Mouse (Mus musculus) G1E (cell line): ENCODE data around the gene Zcchc8. TPM values are rescaled to one million over a fixed set of nuclear protein-coding genes. Genes with fewer than 3 reads are reported as not detected.
"Not testable (repeated sequence)": the region's sequence is repeated elsewhere in the genome, so short reads cannot be mapped to it uniquely, and the experiment has no call there.

Experiments used
- ATAC-seq: 2 replicates; pipeline ENCODE4 v1.8.0; 2016; ENCODE audit warnings: mild to moderate bottlenecking; ENCODE audit not compliant: insufficient number of reproducible peaks, poor library complexity, low FRiP score, severe bottlenecking; ENCODE audit errors: extremely low read depth
- DNase-seq: peaks from one replicate; pipeline ENCODE4 v3.0.0; 2012; ENCODE audit warnings: low spot score
- H3K27me3 ChIP-seq: 2 replicates; pipeline ENCODE4 v1.6.1; 2012; ENCODE audit warnings: mild to moderate bottlenecking, low read length, inconsistent platforms; ENCODE audit not compliant: insufficient read depth
- H3K36me3 ChIP-seq: replicated peaks from 2 replicates; pipeline ENCODE3; 2012; ENCODE audit warnings: mild to moderate bottlenecking, inconsistent platforms
- H3K4me1 ChIP-seq: 2 replicates; pipeline ENCODE4 v1.6.1; 2012; ENCODE audit warnings: low read depth, low read length, inconsistent platforms, mixed read lengths; ENCODE audit not compliant: insufficient read depth
- H3K4me3 ChIP-seq: 2 replicates; pipeline ENCODE4 v1.5.1; 2012; ENCODE audit warnings: low read depth, mild to moderate bottlenecking, inconsistent platforms, low read length, moderate library complexity, mixed read lengths
- H3K9me3 ChIP-seq: replicated peaks from 2 replicates; pipeline ENCODE4 v1.6.1; 2012; ENCODE audit warnings: inconsistent platforms
- CTCF ChIP-seq: IDR thresholded peaks from 2 replicates; pipeline ENCODE4 v1.5.1; 2012; ENCODE audit warnings: low read depth, low read length, inconsistent platforms, mixed read lengths
- GATA1 ChIP-seq: IDR thresholded peaks from 2 replicates; pipeline ENCODE4 v1.6.1; 2012; ENCODE audit warnings: borderline replicate concordance, low read length, inconsistent platforms, mixed read lengths
- GATA2 ChIP-seq: IDR thresholded peaks from 2 replicates; pipeline ENCODE4 v1.6.1; 2012; ENCODE audit warnings: low read depth, low read length, inconsistent platforms, borderline replicate concordance
- POLR2AphosphoS5 ChIP-seq: IDR thresholded peaks from 2 replicates; pipeline ENCODE4 v1.6.1; 2012; ENCODE audit warnings: low read depth, low read length, inconsistent platforms; ENCODE audit not compliant: insufficient replicate concordance
- TAL1 ChIP-seq: conservative IDR thresholded peaks from 2 replicates; pipeline ENCODE4 v1.6.1; 2012; ENCODE audit warnings: low read depth, low read length, inconsistent platforms, mixed read lengths
- polyA plus RNA-seq: library from polyadenylated mRNA; stranded (reverse); fragments of >175 nt; gene quantifications from 2 replicates; pipeline ENCODE4 v1.2.3, GENCODE M21; 2012
- total RNA-seq, 2 experiments: library from RNA; stranded (forward) in 1 of 2; stranded (reverse) in 1 of 2; fragments of 200-1000 nt in 1 of 2; fragments of >200 nt in 1 of 2; fragmentation: Nextera tagmentation in 1 of 2; gene quantifications; 2 replicates each; pipeline ENCODE4 v1.2.3; 2014 to 2017

Gene Zcchc8
- total and polyA plus RNA-seq, 3 experiments: 41.4 to 79.4 (median 68.2) TPM

DNA sequence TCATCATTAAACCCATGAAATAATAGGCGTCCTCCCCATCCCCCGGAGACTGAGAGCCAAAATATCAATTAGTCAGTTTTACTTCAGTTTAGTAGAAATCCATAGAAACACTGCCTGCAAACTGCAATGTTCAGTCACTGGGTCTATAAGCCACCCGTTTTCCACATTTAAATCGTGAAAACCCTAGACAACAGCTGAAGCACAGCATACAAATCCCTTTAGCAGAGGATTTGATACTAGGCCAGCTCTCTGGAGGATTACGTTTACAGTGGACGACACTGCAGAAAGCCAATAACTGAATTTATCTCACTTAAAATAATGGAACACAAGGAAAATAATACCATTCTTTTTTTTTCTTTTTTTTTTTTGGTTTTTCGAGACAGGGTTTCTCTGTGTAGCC is 26.7 kb upstream of the Zcchc8 start:
- no peaks in the 10 kb centered on the region for H3K27me3 ChIP-seq
- peaks cover 44% of the 10 kb centered on the region for H3K36me3 ChIP-seq
- ATAC-seq (no peak), DNase-seq (no peak)
- no peak for TF ChIP-seq CTCF
- no peak for TF ChIP-seq POLR2AphosphoS5
- TF ChIP-seq TAL1: no peak
- no peak for TF ChIP-seq GATA1
- TF ChIP-seq GATA2: no peak
- no peaks in the 10 kb centered on the region for H3K9me3 ChIP-seq
- peak overlapping the region; percentile 76 for H3K4me3 ChIP-seq
- peaks cover 51% of the 10 kb centered on the region for H3K4me1 ChIP-seq

DNA sequence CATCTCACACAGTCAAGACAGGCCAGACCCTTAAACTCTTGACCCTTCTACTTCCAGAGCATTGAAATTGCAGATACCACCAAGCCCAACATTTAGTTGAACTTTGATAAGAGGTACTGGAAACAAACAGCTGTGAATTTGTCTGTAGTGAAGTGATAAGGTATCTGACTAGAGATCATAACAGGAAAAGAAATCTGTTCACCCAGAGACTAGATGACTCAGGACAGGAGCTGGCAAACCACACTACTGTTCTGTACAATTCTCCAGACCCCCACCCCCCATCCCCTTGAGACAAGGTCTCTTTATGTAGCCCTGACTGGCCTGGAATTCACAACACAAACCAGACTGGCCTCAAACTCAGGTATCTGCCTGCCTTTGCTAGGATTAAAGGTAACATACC is 25.4 kb upstream of the Zcchc8 start:
- no peaks in the 10 kb centered on the region for H3K27me3 ChIP-seq
- H3K4me3 ChIP-seq: no peak overlapping the region; the same call in 1 of the 2 replicates
- DNase-seq (peak; percentile 20), ATAC-seq (peak; percentile 50)
- TF ChIP-seq TAL1 (peak; percentile 80), GATA1 (no peak), POLR2AphosphoS5 (no peak)
- no peaks in the 10 kb centered on the region for H3K9me3 ChIP-seq
- H3K36me3 ChIP-seq: peaks cover 41% of the 10 kb centered on the region
- peaks cover 45% of the 10 kb centered on the region for H3K4me1 ChIP-seq

DNA sequence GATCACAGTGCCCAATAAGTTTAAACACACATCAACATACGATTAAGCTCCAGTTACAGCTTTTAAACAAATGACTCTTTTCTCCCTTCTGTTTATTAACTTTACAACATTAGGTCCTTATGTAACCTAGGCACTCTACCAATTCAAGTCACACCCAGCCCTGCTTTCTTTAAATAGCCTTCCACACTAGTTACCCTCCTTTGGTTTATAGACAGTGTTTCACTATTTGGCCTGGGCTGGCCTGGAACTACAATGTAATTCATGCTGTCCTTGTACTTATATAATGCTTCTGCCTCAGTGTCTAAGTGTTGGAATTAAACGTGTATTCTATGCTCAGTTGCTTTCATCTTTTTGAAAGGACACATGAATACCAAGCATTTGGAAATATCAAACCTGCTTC is 23.5 kb upstream of the Zcchc8 start:
- Histone ChIP-seq H3K36me3 (peaks cover 56% of the 10 kb centered on the region), H3K27me3 (no peaks in the 10 kb centered on the region), H3K4me1 (peaks cover 37% of the 10 kb centered on the region), H3K9me3 (no peaks in the 10 kb centered on the region), H3K4me3 (no peak overlapping the region)
- no peak for DNase-seq
- no peak for ATAC-seq
- TF ChIP-seq GATA1 (no peak), POLR2AphosphoS5 (no peak), TAL1 (no peak), CTCF (no peak), GATA2 (no peak)

DNA sequence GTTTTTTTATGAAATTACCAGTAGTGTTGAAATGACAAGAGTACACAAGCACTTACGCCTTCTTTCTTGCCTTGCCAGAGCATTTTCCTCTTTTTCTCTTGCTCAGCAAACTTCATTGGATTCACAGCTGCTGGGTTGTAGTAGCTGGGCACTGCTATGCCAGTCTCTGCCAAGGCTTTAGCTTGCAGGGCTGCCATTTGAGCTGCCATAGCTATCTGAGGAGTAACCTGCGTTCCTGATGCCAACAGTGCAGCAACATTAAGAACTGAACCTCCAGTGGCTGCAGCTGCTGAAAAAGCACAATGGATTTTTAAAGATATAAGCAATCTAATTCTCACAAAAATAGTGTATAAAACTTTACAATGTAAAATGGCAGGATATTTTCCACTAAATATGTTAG is 10.1 kb upstream of the Zcchc8 start:
- H3K36me3 ChIP-seq: peaks cover 82% of the 10 kb centered on the region
- no peaks in the 10 kb centered on the region for H3K27me3 ChIP-seq
- no peak overlapping the region for H3K4me3 ChIP-seq
- DNase-seq (no peak), ATAC-seq (no peak)
- H3K4me1 ChIP-seq: peaks cover 7% of the 10 kb centered on the region; the same call in 1 of the 2 replicates
- H3K9me3 ChIP-seq: no peaks in the 10 kb centered on the region
- no peak for TF ChIP-seq GATA1
- no peak for TF ChIP-seq GATA2
- TF ChIP-seq POLR2AphosphoS5: no peak
- TF ChIP-seq CTCF: no peak
- TF ChIP-seq TAL1: no peak

DNA sequence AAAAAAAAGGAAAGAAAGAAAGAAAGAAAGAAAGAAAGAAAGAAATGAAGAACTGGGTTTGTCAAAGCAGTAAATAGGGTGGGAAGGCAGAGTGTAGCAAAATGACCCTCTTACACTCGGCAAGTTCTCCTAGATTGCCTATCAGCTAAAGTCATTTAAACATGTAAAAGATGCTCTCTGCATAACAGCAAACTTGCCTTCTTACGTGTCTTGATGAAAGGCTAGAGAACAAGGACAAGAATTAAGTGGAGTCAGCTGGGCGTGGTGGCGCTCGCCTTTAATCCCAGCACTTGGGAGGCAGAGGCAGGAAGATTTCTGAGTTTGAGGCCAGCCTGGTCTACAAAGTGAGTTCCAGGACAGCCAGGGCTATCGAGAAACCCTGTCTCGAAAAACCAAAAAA is 2.9 kb upstream of the Zcchc8 start:
- H3K9me3 ChIP-seq, H3K4me1 ChIP-seq, H3K4me3 ChIP-seq, DNase-seq, ATAC-seq, H3K27me3 ChIP-seq: not testable (repeated sequence)
- H3K36me3 ChIP-seq: peaks cover 14% of the 10 kb centered on the region

DNA sequence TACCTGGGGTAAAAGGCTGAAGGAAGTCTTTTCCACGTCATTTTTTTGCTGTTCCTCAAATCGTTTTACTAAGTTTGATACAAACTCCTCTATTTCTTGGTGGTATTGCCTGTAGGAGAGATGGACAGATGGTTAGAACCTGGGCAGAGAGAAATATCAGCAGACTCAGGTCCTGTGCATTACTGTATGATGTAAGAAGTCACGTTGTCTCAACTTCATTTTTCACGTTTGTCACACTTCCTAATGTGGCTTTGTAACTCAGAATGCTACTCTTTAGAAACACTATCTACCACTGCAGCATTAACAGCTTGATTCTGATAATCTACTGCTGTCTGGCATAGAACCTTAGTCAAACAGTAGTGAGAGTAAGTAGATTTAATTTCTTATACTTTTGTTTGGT is 6.3 kb downstream of the Zcchc8 start:
- DNase-seq: no peak
- Histone ChIP-seq H3K4me3 (no peak overlapping the region), H3K27me3 (no peaks in the 10 kb centered on the region), H3K36me3 (peaks cover 87% of the 10 kb centered on the region), H3K4me1 (peaks cover 35% of the 10 kb centered on the region), H3K9me3 (no peaks in the 10 kb centered on the region)
- no peak for ATAC-seq
- TF ChIP-seq GATA2 (no peak), TAL1 (no peak), POLR2AphosphoS5 (no peak), GATA1 (no peak), CTCF (no peak)

DNA sequence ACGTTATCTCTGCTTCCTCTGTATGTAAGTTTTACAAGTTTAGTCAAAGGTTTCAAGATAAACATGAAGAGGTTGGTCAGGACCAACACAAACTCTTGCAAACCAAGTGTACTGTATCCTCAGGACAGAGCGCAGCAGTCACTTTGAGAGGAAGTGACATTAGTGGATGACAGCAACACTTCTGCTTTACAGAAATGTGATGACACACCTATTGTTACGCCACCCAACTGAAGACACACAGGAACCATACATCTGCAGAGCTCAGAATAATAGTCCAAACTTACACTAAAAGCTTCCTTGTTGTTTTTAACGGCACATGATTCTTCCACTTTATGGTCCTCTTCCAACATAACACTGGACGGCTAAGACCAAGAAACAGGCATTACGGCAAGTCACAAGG is 7.1 kb downstream of the Zcchc8 start:
- TF ChIP-seq GATA2 (no peak), GATA1 (no peak), POLR2AphosphoS5 (no peak), TAL1 (no peak), CTCF (no peak)
- Histone ChIP-seq H3K36me3 (peaks cover 95% of the 10 kb centered on the region), H3K4me3 (no peak overlapping the region), H3K4me1 (peaks cover 29% of the 10 kb centered on the region), H3K9me3 (no peaks in the 10 kb centered on the region), H3K27me3 (no peaks in the 10 kb centered on the region)
- DNase-seq (no peak), ATAC-seq (no peak)
